Mouse (Mus musculus) stomach, postnatal 0 days (tissue): ENCODE results near the gene Fam207a. TPM values are rescaled to one million over a fixed set of nuclear protein-coding genes. Genes with fewer than 3 reads are reported as not detected.
A peak's percentile ranks its signal among the peaks of the same experiment; 100 is the strongest.

Experiments
- ATAC-seq: fragments of 200-750 bp; cut with Nextera tagmentation; 2 replicates; pipeline ENCODE4 v1.8.0; 2017; ENCODE audit not compliant: low FRiP score, low TSS enrichment
- DNase-seq: peaks from one replicate; pipeline ENCODE4 v3.0.0-alpha.2; 2016; ENCODE audit warnings: low spot score
- H3K27ac ChIP-seq: fragments of 300-500 bp; sonication (generic); replicated peaks from 2 replicates; pipeline ENCODE4 v1.5.1; 2014; ENCODE audit warnings: mild to moderate bottlenecking, control low read depth
- H3K27me3 ChIP-seq: fragments of 300-500 bp; sonication (generic); 2 replicates; pipeline ENCODE4 v1.6.1; 2014; ENCODE audit warnings: low read length; ENCODE audit not compliant: control insufficient read depth, insufficient read depth
- H3K36me3 ChIP-seq: fragments of 300-500 bp; sonication (generic); 2 replicates; pipeline ENCODE4 v1.6.1; 2014; ENCODE audit warnings: low read length, mixed read lengths; ENCODE audit not compliant: control insufficient read depth, insufficient read depth
- H3K4me1 ChIP-seq: fragments of 300-500 bp; sonication (generic); replicated peaks from 2 replicates; pipeline ENCODE4 v1.6.1; 2014; ENCODE audit warnings: antibody characterized with exemption; ENCODE audit not compliant: control insufficient read depth, insufficient read depth
- H3K4me2 ChIP-seq: fragments of 300-500 bp; sonication (generic); replicated peaks from 2 replicates; pipeline ENCODE4 v1.6.1; 2014; ENCODE audit warnings: low read depth, mild to moderate bottlenecking, control low read depth, moderate library complexity
- H3K4me3 ChIP-seq: fragments of 300-500 bp; sonication (generic); 2 replicates; pipeline ENCODE4 v1.5.1; 2014; ENCODE audit warnings: low read depth, low read length, control low read depth
- H3K9ac ChIP-seq: fragments of 300-500 bp; sonication (generic); 2 replicates; pipeline ENCODE4 v1.6.1; 2014; ENCODE audit warnings: mild to moderate bottlenecking, low read length, control low read depth, mixed read lengths
- H3K9me3 ChIP-seq: fragments of 300-500 bp; sonication (generic); 2 replicates; pipeline ENCODE4 v1.6.1; 2016; ENCODE audit warnings: low read length; ENCODE audit not compliant: control insufficient read depth
- CTCF ChIP-seq: IDR thresholded peaks from 2 replicates; pipeline ENCODE4 v1.5.1; 2016; ENCODE audit warnings: antibody characterized with exemption, low read depth, mild to moderate bottlenecking, moderate library complexity
- EP300 ChIP-seq: optimal IDR thresholded peaks from 2 replicates; pipeline ENCODE3; 2016; ENCODE audit warnings: antibody characterized with exemption
- WGBS: fragments of 180-500 bp; shearing (Covaris S2); extraction: QIAGEN DNeasy Blood & Tissue Kit; methylation state at CpG from one replicate; pipeline ENCODE4 v1.1.7; 2014; 5-methylcytosine and 5-hydroxymethylcytosine counted together
- polyA plus RNA-seq: library from polyadenylated mRNA; unstranded; fragments of >200 nt; fragmentation: Nextera tagmentation; extraction: Ambion mirVana; gene quantifications from 2 replicates; pipeline ENCODE4 v1.2.1, GENCODE M21; 2015

The Fam207a gene
- polyA plus RNA-seq, 1 experiment from 2014 or later, result 25.2 TPM

- H3K4me1 ChIP-seq, result no peaks in the 10 kb centered on the region
- peak; percentile 84 for DNase-seq
- no peak overlapping the region for H3K4me2 ChIP-seq
- H3K27ac ChIP-seq, result peak overlapping the region; percentile 59
- H3K9me3 ChIP-seq, result no peaks in the 10 kb centered on the region
- H3K9ac ChIP-seq, result peak overlapping the region; percentile 18; the same call in 1 of the 2 replicates
- peaks cover 17% of the 10 kb centered on the region for H3K36me3 ChIP-seq
- no peaks in the 10 kb centered on the region for H3K27me3 ChIP-seq
- 36% methylated on average over 12 of the region's 12 CpGs for WGBS
- no peak overlapping the region for H3K4me3 ChIP-seq
- peak; percentile 78 for ATAC-seq
- TF ChIP-seq EP300, result no peak
- TF ChIP-seq CTCF, result peak; percentile 98
These were observed 6.0 kb downstream of the Fam207a start for GRCm38 (mm10) chr10:77509403-77510187.

GRCm38 (mm10) chr10:77508744-77509143, 6.8 kb downstream of the Fam207a start:
- TF ChIP-seq CTCF (no peak), EP300 (no peak)
- no peaks in the 10 kb centered on the region for H3K9me3 ChIP-seq
- no peaks in the 10 kb centered on the region for H3K4me1 ChIP-seq
- peak overlapping the region; percentile 31; the same call in 1 of the 2 replicates for H3K27ac ChIP-seq
- WGBS, result 91% methylated on average over 3 of the region's 3 CpGs
- H3K4me2 ChIP-seq, result no peak overlapping the region
- H3K36me3 ChIP-seq, result peaks cover 17% of the 10 kb centered on the region
- H3K4me3 ChIP-seq, result no peak overlapping the region
- H3K9ac ChIP-seq, result no peak overlapping the region
- ATAC-seq (no peak), DNase-seq (no peak)
- H3K27me3 ChIP-seq, result no peaks in the 10 kb centered on the region

GRCm38 (mm10) chr10:77507779-77508178, 7.8 kb downstream of the Fam207a start:
- ATAC-seq (no peak), DNase-seq (no peak)
- TF ChIP-seq CTCF, result no peak
- TF ChIP-seq EP300, result no peak
- H3K9me3 ChIP-seq, result no peaks in the 10 kb centered on the region
- H3K36me3 ChIP-seq, result peaks cover 17% of the 10 kb centered on the region
- no peak overlapping the region for H3K4me3 ChIP-seq
- H3K4me1 ChIP-seq, result no peaks in the 10 kb centered on the region
- H3K4me2 ChIP-seq, result no peak overlapping the region
- H3K27ac ChIP-seq, result no peak overlapping the region
- WGBS, result 97% methylated on average over 4 of the region's 4 CpGs
- no peaks in the 10 kb centered on the region for H3K27me3 ChIP-seq
- no peak overlapping the region for H3K9ac ChIP-seq

- Histone ChIP-seq H3K36me3 (peaks cover 16% of the 10 kb centered on the region), H3K4me1 (no peaks in the 10 kb centered on the region), H3K27ac (no peak overlapping the region), H3K27me3 (no peaks in the 10 kb centered on the region), H3K4me2 (no peak overlapping the region), H3K9me3 (no peaks in the 10 kb centered on the region), H3K9ac (no peak overlapping the region), H3K4me3 (no peak overlapping the region)
- DNase-seq, result no peak
- WGBS, result 83% methylated on average over 13 of the region's 13 CpGs
- TF ChIP-seq CTCF, result no peak
- no peak for TF ChIP-seq EP300
- no peak for ATAC-seq
These were observed 8.5 kb downstream of the Fam207a start for GRCm38 (mm10) chr10:77506961-77507577.

GRCm38 (mm10) chr10:77506526-77506925, 9.1 kb downstream of the Fam207a start:
- Histone ChIP-seq H3K36me3 (peaks cover 13% of the 10 kb centered on the region), H3K9ac (no peak overlapping the region), H3K27ac (no peak overlapping the region), H3K4me2 (no peak overlapping the region), H3K4me1 (no peaks in the 10 kb centered on the region), H3K27me3 (no peaks in the 10 kb centered on the region), H3K4me3 (no peak overlapping the region), H3K9me3 (no peaks in the 10 kb centered on the region)
- TF ChIP-seq EP300, result no peak
- no peak for TF ChIP-seq CTCF
- ATAC-seq (no peak), DNase-seq (no peak)
- WGBS, result 84% methylated on average over 5 of the region's 5 CpGs

- no peak overlapping the region for H3K27ac ChIP-seq
- no peak overlapping the region for H3K9ac ChIP-seq
- no peaks in the 10 kb centered on the region for H3K4me1 ChIP-seq
- no peak overlapping the region for H3K4me3 ChIP-seq
- no peak overlapping the region for H3K4me2 ChIP-seq
- 81% methylated on average over 6 of the region's 6 CpGs for WGBS
- DNase-seq (no peak), ATAC-seq (no peak)
- H3K9me3 ChIP-seq, result no peaks in the 10 kb centered on the region
- H3K27me3 ChIP-seq, result no peaks in the 10 kb centered on the region
- TF ChIP-seq EP300 (no peak), CTCF (no peak)
- peaks cover 10% of the 10 kb centered on the region; the same call in 1 of the 2 replicates for H3K36me3 ChIP-seq
These were observed 11.4 kb downstream of the Fam207a start for GRCm38 (mm10) chr10:77504143-77504542.
